Mouse (Mus musculus): Measurements from ENCODE around the gene Acox1. TPM values are rescaled to one million over a fixed set of nuclear protein-coding genes. Genes with fewer than 3 reads are reported as not detected.

Gene Acox1
- total RNA-seq (2021) = 100 to 1,000 TPM; 208 to 244 TPM
- long read RNA-seq, experiment 1, transcript Acox1-202 (14 exons, 3,743 nt) = minor isoform, 23 of 259 reads
- long read RNA-seq, experiment 1, transcript Acox1-201 (14 exons, 3,987 nt) = major isoform, 195 of 259 reads
- long read RNA-seq, experiment 1, partial matches to known transcripts = 17 of 259 reads
- long read RNA-seq, experiment 1, other reads (novel, unspliced or antisense) = 24 of 259 reads
- long read RNA-seq, experiment 2, transcript Acox1-201 (14 exons, 3,987 nt) = major isoform, 185 of 307 reads
- long read RNA-seq, experiment 2, transcript Acox1-202 (14 exons, 3,743 nt) = minor isoform, 35 of 307 reads
- long read RNA-seq, experiment 2, partial matches to known transcripts = 53 of 307 reads
- long read RNA-seq, experiment 2, other reads (novel, unspliced or antisense) = 34 of 307 reads

DNA sequence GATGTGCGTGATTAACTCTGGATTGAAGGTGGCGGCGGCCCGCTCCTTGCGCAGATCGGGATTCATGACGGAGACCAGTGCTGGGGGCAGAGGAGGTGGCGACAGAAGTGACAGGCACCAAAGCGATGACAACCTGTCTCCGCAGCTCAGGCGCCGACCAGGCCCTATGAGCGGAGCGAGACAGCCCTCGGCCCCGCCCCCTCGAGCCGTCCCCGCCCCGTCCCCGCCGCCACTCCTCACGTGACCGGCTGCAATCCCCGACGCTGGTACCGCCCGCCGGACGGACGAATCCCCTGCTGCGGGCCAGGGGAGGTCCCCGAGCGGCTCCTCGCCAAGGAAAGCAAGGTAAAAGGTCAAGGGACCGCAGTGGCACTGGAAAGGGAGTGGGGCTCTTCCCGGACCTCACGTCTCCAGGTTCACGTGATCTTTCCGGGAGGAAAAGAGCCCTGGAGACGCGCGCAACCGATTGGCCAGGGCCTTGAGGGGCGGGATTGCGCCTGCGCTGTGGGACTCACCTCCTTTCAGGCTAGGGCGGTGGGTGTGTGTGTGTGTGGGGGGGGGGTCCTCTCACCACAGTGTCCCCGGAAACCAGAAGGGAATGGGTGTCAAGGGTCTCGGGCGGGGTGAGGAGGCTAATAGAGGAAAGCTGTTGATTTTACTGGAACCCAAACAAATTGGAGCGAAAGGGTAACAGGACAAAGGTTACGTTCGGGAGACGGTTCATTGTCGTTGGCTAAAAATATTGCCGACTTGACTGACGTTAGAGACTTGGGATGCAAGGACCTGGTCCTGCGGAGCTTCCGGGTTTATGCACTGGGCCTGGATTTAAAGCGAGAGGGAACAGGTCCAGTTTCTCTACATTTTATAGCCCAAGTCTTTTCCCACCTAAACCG, at the start of gene Acox1, which contains the start of gene Ten1:
Gene Acox1 (minus strand): TSS at position 407 of the 893 bp plus-strand sequence.
Gene Ten1 (plus strand): TSS at position 217 of the 893 bp plus-strand sequence.
- DNase-seq (ENCODE audit: low spot score in 2 of 2) = peak; percentile 94 to 95

DNA sequence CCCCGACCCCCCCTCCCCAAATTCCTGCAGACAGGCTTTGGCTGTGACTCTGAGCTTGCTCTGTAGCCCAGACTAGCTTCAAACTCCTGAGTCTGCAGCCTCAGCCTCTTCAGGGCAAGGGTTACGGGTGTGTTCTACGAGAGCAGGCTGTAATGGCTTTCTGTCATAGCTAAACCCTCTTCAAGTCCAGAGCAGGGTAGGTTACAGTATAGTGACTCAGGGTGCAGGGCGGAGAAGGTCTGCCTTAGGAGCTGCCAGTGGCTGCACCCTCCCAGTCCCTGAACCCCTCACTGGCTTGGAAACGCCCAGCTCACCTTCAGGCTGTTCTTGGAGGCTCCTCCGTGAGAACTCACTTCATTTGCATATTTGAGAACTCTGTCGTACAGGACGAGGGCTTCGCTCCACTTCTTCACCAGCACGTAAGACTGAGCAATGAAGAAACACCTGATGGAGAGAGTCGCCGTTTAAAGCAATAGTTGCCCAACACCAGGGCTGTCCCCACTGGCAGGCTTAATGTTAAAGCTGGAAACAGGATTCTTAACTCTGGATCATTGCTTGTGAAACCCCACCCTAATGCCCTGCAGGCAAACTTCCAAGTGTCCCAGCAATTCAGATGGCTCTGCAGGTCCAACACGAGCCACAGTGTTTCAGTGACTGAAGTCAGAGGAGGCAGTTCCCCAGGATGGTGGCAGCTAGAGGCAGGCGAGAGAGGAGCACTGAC, 48.8 kb upstream of the Acox1 start:
- DNase-seq (ENCODE audit: low spot score in 2 of 2) = no peak

DNA sequence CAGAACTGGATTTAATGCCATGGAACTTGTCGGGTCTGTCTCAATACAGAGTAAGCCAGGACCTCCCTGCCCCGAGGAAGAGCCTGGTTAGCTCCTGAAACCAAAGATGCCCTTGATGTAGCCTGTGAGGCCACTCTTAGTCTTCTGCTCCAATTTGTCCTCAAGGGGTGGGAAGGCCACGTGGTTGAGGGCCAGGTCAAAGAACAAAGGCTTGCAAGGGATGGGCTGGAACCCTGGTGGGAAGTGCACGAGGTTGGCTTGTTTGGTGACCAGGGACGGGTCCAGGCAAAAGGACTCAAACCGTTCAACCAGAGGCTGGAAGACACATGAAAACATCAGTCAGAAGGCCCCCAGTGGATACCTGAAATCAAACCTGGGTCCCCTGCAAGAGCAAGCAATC, 46.8 kb upstream of the Acox1 start:
- no peak for DNase-seq (ENCODE audit: low spot score in 2 of 2)

DNA sequence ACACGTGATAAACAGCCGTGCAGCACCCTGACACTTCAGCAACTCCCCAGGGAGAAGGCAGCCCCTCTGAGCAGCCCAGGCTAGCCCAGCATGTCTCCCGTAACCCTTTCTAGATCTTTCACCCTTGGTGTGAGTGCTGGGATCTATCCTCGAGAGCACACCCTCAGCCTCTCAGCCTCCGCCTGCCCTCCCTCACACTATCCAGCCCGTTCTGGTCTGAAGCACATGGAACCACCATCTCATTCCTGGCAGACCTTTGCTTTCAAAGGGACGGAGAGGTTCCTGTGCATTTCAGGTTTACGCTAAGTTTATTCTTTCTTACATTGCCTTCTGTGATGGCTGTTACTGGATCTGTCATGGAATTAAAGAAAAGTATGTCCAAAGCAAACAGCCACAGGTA, 45.7 kb upstream of the Acox1 start:
- no peak for DNase-seq (ENCODE audit: low spot score in 2 of 2)

DNA sequence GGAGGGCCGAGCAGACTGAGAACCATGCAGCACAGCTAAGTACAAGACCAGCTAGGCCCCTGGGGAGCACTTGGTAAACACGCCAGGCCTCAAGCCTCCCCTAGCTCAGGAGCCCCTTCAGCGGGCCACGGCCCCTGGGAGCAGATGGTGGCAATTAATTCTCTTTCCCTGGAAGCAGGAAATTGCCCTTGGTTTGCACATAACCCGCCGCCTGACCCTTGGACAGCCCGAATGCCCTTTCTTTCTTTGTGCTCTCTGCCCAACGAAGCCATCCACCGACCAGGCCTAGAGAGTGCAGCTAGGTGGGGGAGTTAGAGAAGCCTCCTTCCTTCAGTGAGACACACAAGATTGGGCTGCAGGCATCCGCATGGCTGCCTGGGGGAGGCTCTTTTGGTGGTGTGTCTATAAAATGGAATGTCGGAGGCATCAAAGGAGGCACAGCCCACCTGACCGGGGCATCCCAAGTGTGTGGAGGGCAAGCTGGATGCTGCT, 42.9 kb upstream of the Acox1 start:
- DNase-seq (ENCODE audit: low spot score in 2 of 2) = no peak

DNA sequence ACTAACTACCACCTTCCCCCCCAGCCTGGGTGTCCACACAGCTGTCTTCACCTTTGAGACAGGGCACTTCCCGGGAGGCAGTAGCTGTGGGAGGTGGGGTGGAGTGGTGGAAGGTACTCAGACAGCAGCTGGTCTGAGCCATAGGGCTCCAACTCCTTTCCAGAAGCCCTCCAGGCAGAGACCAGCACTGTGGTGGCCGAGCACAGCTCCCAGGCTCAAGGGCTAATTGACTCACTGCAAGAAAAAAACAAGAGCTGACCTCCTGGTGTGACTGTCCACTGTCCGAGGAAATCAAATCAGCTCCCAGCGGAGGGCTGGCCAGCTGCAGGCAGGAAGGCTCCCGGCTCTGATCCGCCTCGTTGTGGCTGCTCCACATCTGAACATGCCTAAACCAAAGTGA, 41.0 kb upstream of the Acox1 start:
- no peak for DNase-seq (ENCODE audit: low spot score in 2 of 2)

DNA sequence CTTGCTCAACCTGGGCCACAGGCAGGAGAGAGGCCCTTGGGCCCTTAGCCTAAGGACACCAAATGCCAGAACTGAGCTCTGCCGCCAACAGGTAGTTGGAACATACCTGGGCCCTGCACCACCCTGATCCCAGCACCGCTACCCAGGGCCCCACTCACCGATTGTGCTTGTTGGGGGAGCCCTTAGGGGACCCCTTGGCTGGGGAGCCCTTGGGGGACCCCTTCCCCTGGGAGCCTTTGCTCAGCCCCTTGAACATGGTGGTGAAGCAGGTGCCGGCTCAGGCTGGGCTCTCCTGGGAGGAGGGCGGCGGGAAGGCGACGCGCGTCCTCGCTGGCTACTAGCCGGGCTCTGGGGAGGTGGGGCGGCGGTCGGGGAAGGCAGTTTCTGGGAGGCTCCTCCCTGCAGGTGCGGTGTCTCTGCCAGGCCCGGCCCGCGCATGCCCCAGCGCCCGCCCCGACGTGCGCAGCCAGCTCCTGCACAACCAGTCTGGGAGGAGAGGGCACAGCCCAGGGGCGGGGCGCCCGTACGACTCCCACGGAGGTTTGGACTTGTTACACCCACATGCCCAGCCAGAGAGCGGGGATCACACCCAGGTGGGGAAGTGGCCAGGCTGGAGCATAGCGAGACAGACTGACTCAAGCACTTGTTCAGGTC, 39.0 kb upstream of the Acox1 start, which contains the start of gene Evpl:
Gene Evpl (minus strand): TSS at position 336 of the 654 bp plus-strand sequence.
- DNase-seq (ENCODE audit: low spot score in 2 of 2) = no peak

DNA sequence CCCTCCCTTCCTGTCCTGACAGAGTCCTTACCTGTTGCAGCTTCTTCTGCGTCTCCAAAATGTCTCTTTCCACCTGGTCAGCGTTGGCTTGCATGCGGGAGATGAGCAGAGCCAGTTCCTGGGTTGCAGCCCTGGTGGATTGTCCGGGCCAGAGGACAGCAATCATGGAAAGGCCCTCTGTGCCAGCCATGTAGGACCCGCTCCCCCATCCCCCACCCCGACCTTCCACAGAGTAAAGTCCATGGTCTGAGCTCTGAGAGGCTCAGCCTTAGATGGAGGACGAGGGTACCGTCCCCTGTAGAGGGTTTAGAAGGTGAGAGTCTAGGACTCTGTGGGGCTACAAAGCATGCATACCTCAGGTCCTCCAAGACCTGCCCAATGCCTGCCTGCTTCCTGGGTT, 36.1 kb upstream of the Acox1 start:
- no peak for DNase-seq (ENCODE audit: low spot score in 2 of 2)

DNA sequence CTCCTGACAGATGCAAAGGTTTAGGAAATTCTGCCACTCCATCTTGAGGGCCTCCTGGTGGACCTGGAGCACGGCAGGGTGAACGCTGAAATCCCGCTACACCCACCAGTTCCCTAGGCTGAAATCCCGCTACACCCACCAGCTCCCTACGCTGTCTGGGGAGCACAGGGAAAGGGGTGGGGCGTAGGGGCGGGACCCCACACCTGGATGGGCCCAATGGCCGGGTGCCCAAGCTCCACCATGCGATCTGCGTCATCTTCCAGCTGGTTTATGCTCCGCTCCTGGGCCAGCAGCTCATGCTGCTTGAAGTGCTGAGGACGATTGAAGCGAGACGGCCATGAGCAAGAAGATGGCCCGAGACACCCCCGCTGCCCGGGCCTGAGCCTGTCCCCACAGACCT, 33.6 kb upstream of the Acox1 start:
- DNase-seq (ENCODE audit: low spot score in 2 of 2) = no peak

DNA sequence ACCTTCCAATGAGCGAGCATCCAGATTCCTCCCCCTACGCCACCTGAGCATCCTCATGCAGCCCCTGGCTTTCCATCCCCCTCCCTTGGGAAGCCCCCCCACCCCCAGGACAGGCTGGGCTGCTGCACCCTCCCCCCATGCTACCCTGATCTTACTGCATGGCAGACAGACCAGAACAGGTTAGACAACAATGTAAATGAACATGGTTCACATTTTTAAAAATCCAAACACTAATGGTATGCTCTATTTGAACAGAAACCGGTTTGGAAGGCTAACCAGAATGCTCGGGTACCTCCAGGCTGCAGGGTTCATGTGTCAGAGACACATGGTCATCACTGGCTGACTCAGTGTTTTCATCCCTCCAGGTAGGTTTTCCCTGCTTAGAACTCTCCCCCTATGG, 29.9 kb upstream of the Acox1 start:
- DNase-seq (ENCODE audit: low spot score in 2 of 2) = no peak

DNA sequence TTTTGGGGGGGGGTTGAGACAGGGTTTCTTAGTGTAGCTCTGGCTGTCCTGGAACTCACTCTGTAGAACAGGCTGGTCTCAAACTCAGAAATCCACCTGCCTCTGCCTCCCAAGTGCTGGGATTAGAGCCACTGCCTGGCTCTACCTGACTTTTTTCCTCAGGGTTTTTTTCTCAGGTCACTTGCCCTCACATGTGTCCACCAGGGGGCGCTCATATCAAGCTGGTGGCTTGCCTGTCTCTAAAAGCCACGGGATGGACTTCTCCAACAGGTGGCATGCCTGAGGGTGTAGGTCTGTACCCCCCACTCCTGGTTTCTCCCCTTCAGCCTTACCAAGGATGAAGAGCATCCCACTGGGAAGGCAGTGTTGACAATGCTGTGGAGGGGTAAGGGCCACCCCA, 27.6 kb upstream of the Acox1 start:
- DNase-seq (ENCODE audit: low spot score in 2 of 2) = peak; percentile 87 to 90

DNA sequence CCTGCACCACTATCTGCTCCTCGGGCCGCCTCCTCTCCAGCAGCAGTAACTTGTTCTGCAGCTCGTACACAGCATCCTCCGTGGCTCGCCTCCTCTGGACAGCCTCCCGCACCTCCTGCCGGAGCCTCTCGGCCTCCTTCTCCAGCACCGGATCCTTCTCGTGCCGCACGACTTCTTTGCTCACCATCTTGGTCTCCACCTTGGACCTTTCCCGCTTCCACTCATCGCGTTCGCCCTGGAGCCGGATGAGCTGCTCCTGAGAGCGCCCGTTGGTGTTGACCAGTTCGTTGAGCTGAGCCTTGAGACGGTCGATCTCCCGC, 23.9 kb upstream of the Acox1 start:
- DNase-seq (ENCODE audit: low spot score in 2 of 2) = no peak

DNA sequence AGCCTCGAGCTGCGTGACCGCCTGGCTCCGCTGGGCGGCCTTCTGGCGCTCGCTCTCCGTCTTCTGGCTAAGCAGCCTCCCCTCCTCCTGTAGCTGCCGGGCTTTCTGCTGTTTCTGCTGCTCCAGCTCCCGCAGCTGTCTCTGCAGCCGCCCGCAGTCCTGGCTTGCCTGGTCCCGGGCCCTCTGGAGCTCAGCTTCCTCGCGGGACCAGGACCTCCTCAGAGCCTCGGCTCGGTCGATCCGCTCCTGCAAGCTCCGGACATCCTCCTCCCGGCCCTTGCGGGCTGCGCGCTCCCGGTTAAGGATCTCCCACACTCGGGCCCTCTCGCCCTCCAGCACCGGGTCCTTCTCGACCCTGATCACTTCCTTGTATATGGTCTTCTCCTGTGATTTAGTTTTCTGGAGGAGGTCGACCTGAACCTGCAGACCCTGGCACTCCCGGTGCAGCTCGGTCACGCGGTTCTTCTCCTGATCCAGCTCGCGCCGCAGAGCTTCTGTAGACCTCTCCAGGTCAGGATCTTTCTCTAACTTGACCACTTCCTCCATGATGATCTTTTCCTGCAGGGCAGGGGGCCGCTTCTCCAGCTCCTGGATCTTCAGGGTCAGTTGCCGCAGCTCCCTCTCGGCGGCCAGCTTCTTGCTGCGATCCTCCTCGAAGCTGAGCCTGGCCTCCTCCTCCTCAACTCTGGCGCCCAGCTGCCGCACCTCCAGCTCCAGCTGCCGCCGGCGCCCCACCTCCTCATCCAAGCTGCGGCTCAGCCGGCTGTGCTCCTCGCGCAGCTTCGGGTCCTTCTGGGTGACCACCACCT, 23.3 kb upstream of the Acox1 start:
- DNase-seq (ENCODE audit: low spot score in 2 of 2) = no peak

DNA sequence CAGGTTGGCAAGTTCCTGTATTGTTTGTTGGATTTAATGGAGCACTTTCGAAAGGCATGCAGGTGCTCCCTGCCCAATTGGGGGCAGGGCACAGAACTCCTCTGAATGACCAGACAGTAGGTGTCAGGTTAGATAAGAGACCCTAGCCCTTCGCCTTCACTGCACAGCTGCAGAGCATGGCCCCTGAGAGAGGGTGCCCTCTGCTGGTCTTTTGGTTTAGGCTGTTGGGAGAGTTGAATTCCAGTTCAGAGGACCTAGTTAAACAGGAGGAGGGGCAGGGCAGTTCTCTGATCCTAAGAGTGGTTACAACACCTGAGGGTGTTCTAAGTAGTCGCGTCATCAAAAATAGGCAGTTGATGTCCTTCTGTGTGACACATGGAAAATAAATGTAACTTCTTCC, 21.0 kb upstream of the Acox1 start:
- DNase-seq (ENCODE audit: low spot score in 2 of 2) = peak; percentile 70 to 73

DNA sequence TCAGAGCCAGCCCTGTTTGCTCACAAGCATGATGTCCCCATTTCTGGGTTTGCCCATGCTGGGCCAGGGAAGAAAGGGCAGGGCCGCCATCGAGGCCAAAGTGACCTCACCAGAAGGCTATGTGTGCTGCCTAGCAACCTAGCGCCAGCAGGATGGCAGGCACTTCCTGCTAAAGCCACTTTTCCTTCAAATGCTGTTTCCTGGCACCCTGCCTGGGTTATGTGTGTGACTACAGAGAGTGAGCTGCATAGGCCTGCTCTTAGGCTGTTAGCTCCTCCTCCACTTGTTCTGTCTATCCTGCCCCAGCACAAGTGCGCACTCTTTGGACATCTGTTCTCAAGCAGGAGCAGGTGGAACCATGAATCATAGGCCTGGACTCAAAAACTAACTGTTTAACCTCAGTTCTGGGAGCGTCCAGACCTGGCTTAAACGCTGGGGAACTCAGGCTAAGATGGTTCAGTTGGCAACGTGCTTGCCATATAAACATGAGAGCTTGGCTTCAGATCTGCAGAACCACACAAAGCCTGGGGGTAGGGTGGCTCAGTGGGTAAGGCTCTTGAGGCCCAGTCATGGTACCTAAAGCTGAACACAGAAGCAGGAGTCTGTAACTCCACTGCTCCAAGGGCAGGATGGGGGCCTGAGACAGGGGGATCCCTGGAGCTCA, 20.0 kb upstream of the Acox1 start:
- peak; percentile 82 to 87 for DNase-seq (ENCODE audit: low spot score in 2 of 2)

DNA sequence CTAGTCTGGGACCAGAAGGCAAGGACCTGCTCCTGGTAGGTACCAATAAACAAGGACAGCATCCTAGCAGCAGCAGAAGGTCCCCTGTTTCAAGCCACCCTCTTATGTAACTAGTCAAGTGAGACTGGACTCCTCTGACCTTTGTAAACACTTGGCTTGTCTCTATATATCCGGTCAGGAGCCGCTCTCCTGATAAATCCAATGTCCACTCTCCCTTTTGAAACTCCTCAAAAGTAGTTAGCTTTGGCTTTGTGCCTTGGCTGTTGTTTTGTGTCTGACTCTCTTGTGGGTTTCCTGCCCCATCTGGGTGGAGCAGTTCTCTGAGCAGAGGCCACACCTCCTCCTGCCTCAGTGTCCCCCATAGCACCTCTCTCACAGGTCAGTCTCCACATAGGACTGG, 19.4 kb upstream of the Acox1 start:
- no peak for DNase-seq (ENCODE audit: low spot score in 2 of 2)

DNA sequence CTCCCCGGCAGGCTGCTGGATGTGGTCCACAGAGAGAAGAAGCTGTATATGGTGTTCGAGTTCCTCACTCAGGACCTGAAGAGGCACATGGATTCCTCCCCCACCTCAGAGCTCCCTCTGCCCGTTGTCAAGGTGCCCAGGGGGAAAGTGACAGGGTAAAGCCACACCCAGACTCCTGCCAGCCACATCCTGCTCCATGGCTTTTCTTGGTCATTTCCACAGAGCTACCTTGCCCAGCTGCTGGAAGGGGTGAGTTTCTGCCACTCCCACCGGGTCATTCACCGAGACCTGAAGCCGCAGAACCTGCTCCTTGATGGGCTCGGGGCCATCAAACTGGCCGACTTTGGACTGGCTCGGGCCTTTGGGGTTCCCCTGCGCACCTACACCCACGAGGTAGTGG, 17.7 kb upstream of the Acox1 start:
- DNase-seq (ENCODE audit: low spot score in 2 of 2) = no peak

DNA sequence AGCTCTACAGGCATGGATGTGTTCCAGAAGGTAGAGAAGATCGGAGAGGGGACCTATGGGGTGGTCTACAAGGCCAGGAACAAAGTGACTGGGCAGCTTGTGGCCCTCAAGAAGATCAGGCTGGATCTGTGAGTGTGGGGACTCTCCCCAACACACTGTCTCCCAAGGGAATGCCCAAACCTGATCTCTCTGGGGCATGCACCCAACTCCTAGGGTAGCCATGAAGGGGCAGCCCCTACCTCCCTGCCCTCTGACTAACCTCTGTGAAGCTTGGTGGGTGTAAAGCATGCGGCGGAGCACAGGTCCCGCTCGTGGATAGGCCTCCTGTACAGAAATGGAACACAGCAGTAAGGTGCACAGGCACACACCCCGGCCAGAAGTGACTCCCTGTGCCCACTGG, 17.1 kb upstream of the Acox1 start:
- no peak for DNase-seq (ENCODE audit: low spot score in 2 of 2)

DNA sequence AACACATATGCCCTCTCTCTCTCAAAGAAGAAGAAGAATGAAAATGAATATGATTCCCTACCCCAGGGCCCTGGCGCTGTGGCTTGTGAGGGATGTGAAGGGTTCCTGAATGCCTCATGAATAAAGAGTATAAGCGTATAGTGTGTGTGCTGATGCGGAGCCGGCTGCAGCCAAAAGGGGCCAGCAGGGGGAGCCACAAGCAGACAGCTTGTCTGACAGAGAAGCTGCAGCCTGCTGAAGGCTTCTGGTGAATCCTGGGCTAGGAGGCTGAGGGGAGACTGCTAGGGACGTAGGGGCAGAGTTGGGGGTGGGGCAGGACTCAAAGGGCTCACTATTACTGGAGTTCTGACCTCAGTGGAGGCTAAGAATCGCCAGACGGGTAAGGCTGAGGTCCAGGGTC, 16.3 kb upstream of the Acox1 start:
- no peak for DNase-seq (ENCODE audit: low spot score in 2 of 2)

All from adrenal gland, adult 18-20 months (tissue).